Mouse (Mus musculus) embryonic facial prominence, embryonic 12.5 days (tissue): Measurements from ENCODE around the gene Sdk2. TPM values are rescaled to one million over a fixed set of nuclear protein-coding genes. Genes with fewer than 3 reads are reported as not detected.

Source experiments
- ATAC-seq: fragments of 200-750 bp; cut with Nextera tagmentation; 2 replicates; pipeline ENCODE4 v1.8.0; 2017; ENCODE audit not compliant: insufficient number of reproducible peaks, insufficient read depth, low FRiP score, low TSS enrichment
- H3K27ac ChIP-seq: fragments of 300-500 bp; sonication (generic); 2 replicates; pipeline ENCODE4 v1.5.1; 2016; ENCODE audit warnings: mild to moderate bottlenecking
- H3K27me3 ChIP-seq: fragments of 300-500 bp; sonication (generic); 2 replicates; pipeline ENCODE4 v1.6.1; 2016; ENCODE audit warnings: mild to moderate bottlenecking, moderate library complexity
- H3K36me3 ChIP-seq: fragments of 300-500 bp; sonication (generic); 2 replicates; pipeline ENCODE4 v1.6.1; 2016; ENCODE audit warnings: mild to moderate bottlenecking
- H3K4me1 ChIP-seq: fragments of 300-500 bp; sonication (generic); 2 replicates; pipeline ENCODE4 v1.6.1; 2016
- H3K4me2 ChIP-seq: fragments of 300-500 bp; sonication (generic); replicated peaks from 2 replicates; pipeline ENCODE4 v1.6.1; 2016; ENCODE audit warnings: mild to moderate bottlenecking, moderate library complexity
- H3K4me3 ChIP-seq: fragments of 300-500 bp; sonication (generic); 2 replicates; pipeline ENCODE4 v1.5.1; 2016; ENCODE audit warnings: mild to moderate bottlenecking
- H3K9ac ChIP-seq: fragments of 300-500 bp; sonication (generic); 2 replicates; pipeline ENCODE4 v1.6.1; 2016; ENCODE audit warnings: mild to moderate bottlenecking, moderate library complexity
- H3K9me3 ChIP-seq: fragments of 300-500 bp; sonication (generic); 2 replicates; pipeline ENCODE4 v1.6.1; 2016; ENCODE audit warnings: mild to moderate bottlenecking, moderate library complexity
- WGBS: fragments of 180-500 bp; shearing (Covaris S2); methylation state at CpG from one replicate; pipeline ENCODE4 v1.1.7; 2016; 5-methylcytosine and 5-hydroxymethylcytosine counted together
- polyA plus RNA-seq: library from polyadenylated mRNA; unstranded; fragments of >200 nt; fragmentation: Nextera tagmentation; extraction: Ambion mirVana; gene quantifications from 2 replicates; pipeline ENCODE4 v1.2.1, GENCODE M21; 2016

The Sdk2 gene
- polyA plus RNA-seq, 1 experiment from 2014 or later, result 3.8 TPM

- Histone ChIP-seq H3K4me1 (peaks cover 38% of the 10 kb centered on the region), H3K4me2 (no peak overlapping the region), H3K27me3 (no peaks in the 10 kb centered on the region), H3K9ac (no peak overlapping the region), H3K27ac (no peak overlapping the region), H3K9me3 (no peaks in the 10 kb centered on the region), H3K4me3 (no peak overlapping the region), H3K36me3 (peaks cover 47% of the 10 kb centered on the region)
- 95% methylated on average over 1 of the region's 1 CpGs for WGBS
- no peak for ATAC-seq
These were observed 323.8 kb downstream of the Sdk2 start for GRCm38 (mm10) chr11:113742998-113743397.

DNA sequence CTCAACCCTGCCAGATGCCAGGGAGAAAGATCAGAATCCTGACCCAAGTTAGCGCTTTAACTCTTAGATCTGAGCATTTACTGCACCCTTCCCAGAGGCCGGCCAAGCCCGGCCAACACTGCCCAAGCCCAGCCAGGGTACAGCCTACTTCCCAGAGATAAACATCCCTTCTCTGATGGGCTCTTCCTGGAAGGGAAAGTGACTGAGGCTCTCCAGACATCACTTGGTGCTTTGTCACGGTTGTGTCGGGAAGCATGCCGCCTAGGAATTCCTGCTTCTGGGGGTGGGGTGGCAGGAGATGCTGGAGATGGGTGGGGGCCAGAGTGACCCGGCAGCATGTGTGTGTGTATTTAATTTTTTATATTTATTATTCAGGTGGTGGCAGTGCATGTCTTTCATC, 326.7 kb downstream of the Sdk2 start:
- no peak for ATAC-seq

DNA sequence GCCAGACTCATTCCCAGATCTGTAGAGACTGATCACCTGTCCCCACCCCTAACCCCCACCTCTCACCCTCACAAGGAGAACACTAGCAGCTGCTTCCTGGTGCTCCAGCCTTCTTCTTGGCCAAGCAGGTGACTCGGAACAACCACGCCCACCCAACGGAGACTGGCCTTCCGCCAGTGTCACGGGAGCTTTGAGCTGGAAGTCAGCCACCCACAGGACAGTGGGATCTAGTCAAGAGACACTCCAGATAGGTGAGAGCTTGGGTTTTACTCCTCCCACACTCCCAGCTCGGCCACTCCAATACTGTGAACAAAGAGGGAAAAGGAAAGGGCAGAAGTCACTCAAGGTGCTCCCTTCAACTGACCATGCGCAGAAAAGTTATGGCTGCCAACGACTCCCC, 327.6 kb downstream of the Sdk2 start:
- no peak overlapping the region for H3K27ac ChIP-seq
- H3K27me3 ChIP-seq, result no peaks in the 10 kb centered on the region
- no peak overlapping the region for H3K4me2 ChIP-seq
- H3K4me1 ChIP-seq, result peaks cover 60% of the 10 kb centered on the region
- H3K4me3 ChIP-seq, result no peak overlapping the region
- H3K36me3 ChIP-seq, result peaks cover 42% of the 10 kb centered on the region
- H3K9ac ChIP-seq, result no peak overlapping the region
- no peak for ATAC-seq
- WGBS, result 84% methylated on average over 8 of the region's 8 CpGs
- no peaks in the 10 kb centered on the region for H3K9me3 ChIP-seq

More for the DNA sequence above, 326.7 kb downstream of the Sdk2 start:
- peaks cover 46% of the 10 kb centered on the region for H3K36me3 ChIP-seq
- no peaks in the 10 kb centered on the region for H3K27me3 ChIP-seq
- no peak overlapping the region for H3K4me2 ChIP-seq
- no peaks in the 10 kb centered on the region for H3K9me3 ChIP-seq
- H3K4me3 ChIP-seq, result no peak overlapping the region
- H3K9ac ChIP-seq, result no peak overlapping the region
- H3K27ac ChIP-seq, result 0 out of 2 replicates have a peak overlapping the region, but pooled peaks have one; percentile 30
- H3K4me1 ChIP-seq, result peaks cover 51% of the 10 kb centered on the region
- 84% methylated on average over 7 of the region's 7 CpGs for WGBS

GRCm38 (mm10) chr11:113737912-113738311, 328.9 kb downstream of the Sdk2 start:
- ATAC-seq, result no peak

GRCm38 (mm10) chr11:113737553-113737854, 329.3 kb downstream of the Sdk2 start:
- Histone ChIP-seq H3K9ac (no peak overlapping the region), H3K27me3 (no peaks in the 10 kb centered on the region), H3K36me3 (peaks cover 29% of the 10 kb centered on the region), H3K27ac (no peak overlapping the region), H3K4me2 (no peak overlapping the region), H3K4me1 (peaks cover 70% of the 10 kb centered on the region), H3K4me3 (no peak overlapping the region), H3K9me3 (no peaks in the 10 kb centered on the region)
- no peak for ATAC-seq
- WGBS, result 84% methylated on average over 3 of the region's 3 CpGs

More at GRCm38 (mm10) chr11:113737912-113738311, 328.9 kb downstream of the Sdk2 start:
- Histone ChIP-seq H3K9me3 (no peaks in the 10 kb centered on the region), H3K27me3 (no peaks in the 10 kb centered on the region), H3K4me3 (no peak overlapping the region), H3K4me1 (peaks cover 70% of the 10 kb centered on the region), H3K27ac (no peak overlapping the region), H3K4me2 (no peak overlapping the region), H3K36me3 (peaks cover 33% of the 10 kb centered on the region), H3K9ac (no peak overlapping the region)
- 85% methylated on average over 8 of the region's 8 CpGs for WGBS

GRCm38 (mm10) chr11:113736848-113737552, 329.8 kb downstream of the Sdk2 start:
- Histone ChIP-seq H3K9ac (no peak overlapping the region), H3K4me1 (peaks cover 75% of the 10 kb centered on the region), H3K4me2 (no peak overlapping the region), H3K4me3 (no peak overlapping the region), H3K36me3 (peaks cover 24% of the 10 kb centered on the region), H3K9me3 (no peaks in the 10 kb centered on the region), H3K27ac (no peak overlapping the region), H3K27me3 (no peaks in the 10 kb centered on the region)
- 74% methylated on average over 11 of the region's 11 CpGs for WGBS
- no peak for ATAC-seq

DNA sequence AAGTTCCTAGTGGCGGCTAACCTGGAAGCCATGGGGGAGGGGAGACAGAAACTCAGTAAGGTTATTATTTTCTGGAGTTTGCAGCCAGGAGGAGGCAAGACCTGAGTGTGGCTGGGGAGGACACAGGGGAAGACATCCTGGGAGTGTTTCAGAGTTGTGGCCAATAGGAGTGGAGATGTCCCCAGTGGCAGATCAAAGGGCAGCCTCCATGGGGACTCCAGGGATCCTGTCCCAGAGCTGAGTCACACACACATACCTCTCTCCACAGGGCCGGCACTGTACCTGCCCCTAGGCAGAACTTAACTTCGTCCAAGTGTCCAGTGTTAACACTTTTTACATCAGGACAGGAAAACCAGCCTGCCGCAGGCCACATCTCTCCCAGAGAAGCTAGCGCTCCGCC, 331.7 kb downstream of the Sdk2 start:
- Histone ChIP-seq H3K27me3 (no peaks in the 10 kb centered on the region), H3K4me2 (no peak overlapping the region), H3K36me3 (peaks cover 13% of the 10 kb centered on the region), H3K4me3 (no peak overlapping the region), H3K9me3 (no peaks in the 10 kb centered on the region), H3K9ac (no peak overlapping the region), H3K27ac (no peak overlapping the region), H3K4me1 (peaks cover 86% of the 10 kb centered on the region)
- ATAC-seq, result no peak
- 47% methylated on average over 6 of the region's 6 CpGs for whole genome bisulfite sequencing

DNA sequence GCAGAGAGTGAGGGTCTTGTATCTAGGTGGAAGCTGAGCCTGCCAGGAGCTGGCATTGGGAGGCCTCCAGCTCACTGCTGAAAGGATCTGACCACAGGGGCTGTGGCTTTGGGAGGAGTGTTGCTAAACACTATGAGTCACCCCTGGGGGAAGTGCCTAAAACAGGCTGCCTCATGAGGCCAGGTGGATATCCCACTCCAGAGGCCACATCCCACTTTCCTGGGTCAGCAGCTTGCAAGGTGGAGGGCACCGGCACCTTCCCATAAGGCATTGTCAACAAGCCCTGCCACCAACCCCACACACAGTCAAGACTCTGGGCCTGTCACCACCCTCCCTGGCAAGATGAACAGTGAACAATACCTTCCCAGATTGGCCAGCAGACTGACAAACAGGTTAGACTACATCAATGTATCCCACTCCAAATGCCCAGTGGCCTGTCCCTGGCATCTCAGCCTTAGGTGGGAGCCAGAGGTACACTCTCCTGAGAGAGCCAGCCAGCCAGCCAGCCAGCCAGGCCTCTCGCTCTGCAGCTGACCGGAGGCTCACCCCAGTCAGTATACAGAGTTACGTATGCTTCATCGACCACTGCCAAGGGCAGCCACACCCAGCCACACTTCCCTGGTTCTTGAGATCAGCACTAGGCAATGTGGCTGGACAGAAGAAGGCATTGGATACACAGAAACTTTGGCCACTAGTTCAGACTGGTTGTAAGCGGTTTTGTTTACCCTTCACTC, 333.0 kb downstream of the Sdk2 start:
- no peaks in the 10 kb centered on the region for H3K9me3 ChIP-seq
- H3K4me2 ChIP-seq, result no peak overlapping the region
- H3K4me3 ChIP-seq, result no peak overlapping the region
- 74% methylated on average over 6 of the region's 6 CpGs for WGBS
- H3K4me1 ChIP-seq, result peaks cover 86% of the 10 kb centered on the region
- H3K27ac ChIP-seq, result 0 out of 2 replicates have a peak overlapping the region, but pooled peaks have one; percentile 20
- peak; percentile 12; the same call in 1 of the 2 replicates for ATAC-seq
- no peak overlapping the region for H3K9ac ChIP-seq
- peaks cover 19% of the 10 kb centered on the region for H3K36me3 ChIP-seq
- H3K27me3 ChIP-seq, result no peaks in the 10 kb centered on the region

- Histone ChIP-seq H3K4me3 (no peak overlapping the region), H3K27me3 (no peaks in the 10 kb centered on the region), H3K4me2 (no peak overlapping the region), H3K27ac (no peak overlapping the region), H3K9ac (no peak overlapping the region), H3K9me3 (no peaks in the 10 kb centered on the region), H3K4me1 (peaks cover 86% of the 10 kb centered on the region), H3K36me3 (peaks cover 27% of the 10 kb centered on the region)
- WGBS, result 95% methylated on average over 10 of the region's 10 CpGs
- ATAC-seq, result no peak
These were observed 334.8 kb downstream of the Sdk2 start for GRCm38 (mm10) chr11:113731945-113732612.

- no peak overlapping the region for H3K9ac ChIP-seq
- no peak overlapping the region for H3K4me3 ChIP-seq
- no peaks in the 10 kb centered on the region for H3K27me3 ChIP-seq
- H3K27ac ChIP-seq, result peak overlapping the region; percentile 30
- H3K36me3 ChIP-seq, result peaks cover 38% of the 10 kb centered on the region
- peaks cover 90% of the 10 kb centered on the region for H3K4me1 ChIP-seq
- H3K9me3 ChIP-seq, result no peaks in the 10 kb centered on the region
- no peak for ATAC-seq
- H3K4me2 ChIP-seq, result no peak overlapping the region
- 65% methylated on average over 3 of the region's 3 CpGs for WGBS
These were observed 336.0 kb downstream of the Sdk2 start for GRCm38 (mm10) chr11:113730879-113731278.

DNA sequence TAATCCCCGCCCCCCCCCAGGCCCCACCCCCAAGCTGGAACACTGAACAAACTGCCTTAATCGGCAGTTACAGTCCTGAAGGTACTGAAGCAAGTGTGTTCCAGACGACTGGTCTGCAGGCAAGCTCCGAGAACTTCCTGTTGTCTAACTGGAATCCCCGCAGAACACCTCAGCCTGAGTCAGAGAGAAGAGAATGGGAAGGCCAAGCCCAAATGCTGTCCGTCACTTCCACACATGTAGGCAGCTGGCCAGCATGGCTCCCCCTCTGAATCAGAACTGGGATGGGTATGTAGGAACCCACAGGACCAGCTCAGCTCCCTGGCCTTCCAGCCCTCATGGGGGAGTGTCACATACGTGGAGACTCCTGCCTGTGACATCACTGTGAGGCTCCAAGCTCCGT, 336.9 kb downstream of the Sdk2 start:
- Histone ChIP-seq H3K4me2 (no peak overlapping the region), H3K4me3 (no peak overlapping the region), H3K27me3 (no peaks in the 10 kb centered on the region), H3K36me3 (peaks cover 47% of the 10 kb centered on the region), H3K9me3 (no peaks in the 10 kb centered on the region), H3K4me1 (peaks cover 83% of the 10 kb centered on the region), H3K9ac (no peak overlapping the region), H3K27ac (no peak overlapping the region)
- no peak for ATAC-seq
- WGBS, result 39% methylated on average over 8 of the region's 8 CpGs

- ATAC-seq, result no peak
- 76% methylated on average over 21 of the region's 21 CpGs for WGBS
- H3K36me3 ChIP-seq, result peaks cover 50% of the 10 kb centered on the region
- no peak overlapping the region for H3K9ac ChIP-seq
- H3K4me1 ChIP-seq, result peaks cover 76% of the 10 kb centered on the region
- no peak overlapping the region for H3K4me3 ChIP-seq
- no peaks in the 10 kb centered on the region for H3K9me3 ChIP-seq
- no peaks in the 10 kb centered on the region for H3K27me3 ChIP-seq
- H3K27ac ChIP-seq, result no peak overlapping the region
- no peak overlapping the region for H3K4me2 ChIP-seq
These were observed 337.6 kb downstream of the Sdk2 start for GRCm38 (mm10) chr11:113729239-113729638.
